Mouse (Mus musculus) heart, adult 2 months (tissue): Measurements from ENCODE around the gene Lrfn4.

ENCODE experiments used
- CTCF ChIP-seq: fragments of 200-600 bp; IDR thresholded peaks from 2 replicates; pipeline ENCODE4 v1.8.1; 2022; ENCODE audit warnings: antibody characterized with exemption, mild to moderate bottlenecking, moderate library complexity
- EP300 ChIP-seq: fragments of 200-500 bp; IDR thresholded peaks from 2 replicates; pipeline ENCODE4 v1.6.1; 2011; ENCODE audit warnings: low read depth, low read length, control low read depth; ENCODE audit not compliant: insufficient read depth
- POLR2A ChIP-seq: fragments of 200-500 bp; IDR thresholded peaks from 2 replicates; pipeline ENCODE4 v1.6.1; 2011; ENCODE audit warnings: mild to moderate bottlenecking, low read depth, low read length, control low read depth; ENCODE audit not compliant: insufficient read depth

DNA sequence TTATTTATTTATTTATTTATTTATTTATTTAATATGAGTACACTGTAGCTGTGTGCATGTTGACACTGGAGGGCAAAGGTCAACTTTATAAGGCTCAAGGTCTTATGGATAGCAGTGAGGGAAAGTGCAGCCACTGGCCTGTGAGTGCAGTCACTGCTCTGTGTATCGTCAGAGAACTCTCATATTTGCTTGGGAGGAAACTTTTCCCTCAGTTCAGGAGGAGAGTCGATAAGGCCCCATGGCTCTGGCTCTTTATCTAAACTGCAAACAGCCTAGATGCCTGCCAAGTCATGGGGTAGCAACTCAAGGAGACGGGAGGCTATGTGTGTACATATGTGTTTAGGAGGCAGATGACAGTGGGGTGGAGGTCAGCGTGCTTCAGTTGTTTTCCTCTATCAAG lies 46.6 kb downstream of the Lrfn4 start:
- no peak for TF ChIP-seq POLR2A
- no peak for TF ChIP-seq CTCF
- no peak for TF ChIP-seq EP300
